Mouse (Mus musculus): ENCODE measurements around the gene Gan. TPM values are rescaled to one million over a fixed set of nuclear protein-coding genes. Genes with fewer than 3 reads are reported as not detected.

The Gan gene
- polyA plus RNA-seq, 1 experiment from 2014 or later: 0.63 TPM

DNA sequence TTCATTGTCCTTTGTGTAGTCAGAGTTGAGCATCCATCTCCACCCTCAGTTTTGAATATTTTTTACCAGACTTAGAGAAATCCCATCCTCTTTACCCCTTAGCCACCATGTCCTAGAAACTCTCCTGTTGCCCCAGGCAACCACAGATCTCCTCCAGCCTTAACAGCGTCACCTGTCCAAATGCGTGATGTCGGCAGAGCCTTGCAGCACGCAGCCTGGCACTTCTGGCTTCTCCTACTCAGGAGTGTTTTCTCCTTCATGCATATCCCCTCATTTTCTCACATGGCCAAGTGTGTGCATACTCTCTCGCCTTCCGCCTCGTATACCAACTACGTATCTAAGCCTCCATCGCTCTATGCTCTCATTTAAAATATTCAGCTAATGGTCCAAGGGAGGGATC, 39.5 kb upstream of the Gan start:
- Histone ChIP-seq H3K4me2 (ENCODE audit: low read depth, low read length) (no peak overlapping the region), H3K27me3 (ENCODE audit: control insufficient read depth, insufficient read depth, low read depth, low read length) (no peaks in the 10 kb centered on the region), H3K36me3 (ENCODE audit: control insufficient read depth, insufficient read depth) (no peaks in the 10 kb centered on the region), H3K9me3 (replicated peaks; ENCODE audit: control insufficient read depth, low read length) (no peaks in the 10 kb centered on the region), H3K9ac (ENCODE audit: low read depth, low read length) (no peak overlapping the region), H3K4me3 (ENCODE audit: low read depth, low read length) (no peak overlapping the region), H3K4me1 (ENCODE audit: control insufficient read depth, low read depth, low read length) (peaks cover 10% of the 10 kb centered on the region), H3K27ac (ENCODE audit: low read length) (no peak overlapping the region)
- ATAC-seq (ENCODE audit: low read depth): no peak
- 89% methylated on average over 9 of the region's 9 CpGs for WGBS (ENCODE audit: insufficient replicate concordance)

GRCm38 (mm10) chr8:117121277-117121676, 36.7 kb upstream of the Gan start:
- Histone ChIP-seq H3K27ac (ENCODE audit: low read length) (no peak overlapping the region), H3K4me1 (ENCODE audit: control insufficient read depth, low read depth, low read length) (no peaks in the 10 kb centered on the region), H3K36me3 (ENCODE audit: control insufficient read depth, insufficient read depth) (no peaks in the 10 kb centered on the region), H3K4me2 (ENCODE audit: low read depth, low read length) (no peak overlapping the region), H3K4me3 (ENCODE audit: low read depth, low read length) (no peak overlapping the region), H3K9ac (ENCODE audit: low read depth, low read length) (no peak overlapping the region), H3K9me3 (replicated peaks; ENCODE audit: control insufficient read depth, low read length) (no peaks in the 10 kb centered on the region), H3K27me3 (ENCODE audit: control insufficient read depth, insufficient read depth, low read depth, low read length) (no peaks in the 10 kb centered on the region)
- WGBS (ENCODE audit: insufficient replicate concordance): 39% methylated on average over 8 of the region's 8 CpGs
- ATAC-seq (ENCODE audit: low read depth): no peak

- Histone ChIP-seq H3K9me3 (replicated peaks; ENCODE audit: control insufficient read depth, low read length) (no peaks in the 10 kb centered on the region), H3K27me3 (ENCODE audit: control insufficient read depth, insufficient read depth, low read depth, low read length) (no peaks in the 10 kb centered on the region), H3K4me1 (ENCODE audit: control insufficient read depth, low read depth, low read length) (no peaks in the 10 kb centered on the region), H3K36me3 (ENCODE audit: control insufficient read depth, insufficient read depth) (no peaks in the 10 kb centered on the region), H3K4me2 (ENCODE audit: low read depth, low read length) (no peak overlapping the region), H3K4me3 (ENCODE audit: low read depth, low read length) (no peak overlapping the region), H3K9ac (ENCODE audit: low read depth, low read length) (no peak overlapping the region), H3K27ac (ENCODE audit: low read length) (no peak overlapping the region)
- no peak for ATAC-seq (ENCODE audit: low read depth)
- WGBS (ENCODE audit: insufficient replicate concordance): 51% methylated on average over 13 of the region's 13 CpGs
Observed at GRCm38 (mm10) chr8:117123850-117124633, 33.9 kb upstream of the Gan start.

GRCm38 (mm10) chr8:117125854-117126253, 32.1 kb upstream of the Gan start:
- no peaks in the 10 kb centered on the region for H3K27me3 ChIP-seq (ENCODE audit: control insufficient read depth, insufficient read depth, low read depth, low read length)
- H3K9me3 ChIP-seq (replicated peaks; ENCODE audit: control insufficient read depth, low read length): no peaks in the 10 kb centered on the region
- H3K4me1 ChIP-seq (ENCODE audit: control insufficient read depth, low read depth, low read length): no peaks in the 10 kb centered on the region
- WGBS (ENCODE audit: insufficient replicate concordance): 70% methylated on average over 3 of the region's 3 CpGs
- no peaks in the 10 kb centered on the region for H3K36me3 ChIP-seq (ENCODE audit: control insufficient read depth, insufficient read depth)
- H3K9ac ChIP-seq (ENCODE audit: low read depth, low read length): no peak overlapping the region
- no peak overlapping the region for H3K27ac ChIP-seq (ENCODE audit: low read length)
- ATAC-seq (ENCODE audit: low read depth): no peak
- H3K4me2 ChIP-seq (ENCODE audit: low read depth, low read length): no peak overlapping the region
- no peak overlapping the region for H3K4me3 ChIP-seq (ENCODE audit: low read depth, low read length)

DNA sequence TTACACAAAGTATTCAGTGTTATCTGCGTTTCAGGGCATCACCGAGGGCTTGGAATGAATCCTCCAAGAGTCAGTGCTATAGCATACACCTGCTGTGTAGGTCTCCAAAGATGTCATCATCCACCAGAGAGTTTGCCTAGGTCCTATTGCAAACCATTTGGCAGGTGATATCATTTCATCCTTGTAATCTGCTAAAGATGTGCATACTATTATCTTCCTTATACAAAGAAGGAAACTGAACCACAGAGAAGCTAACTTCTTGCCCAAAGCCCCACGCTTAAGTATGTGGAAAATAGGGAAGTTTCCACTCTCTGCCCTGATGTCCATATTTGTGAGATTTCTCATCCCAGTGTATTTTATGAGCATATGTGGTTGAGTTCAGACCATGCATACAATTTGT, 31.5 kb upstream of the Gan start:
- H3K4me3 ChIP-seq (ENCODE audit: low read depth, low read length): no peak overlapping the region
- H3K9me3 ChIP-seq (replicated peaks; ENCODE audit: control insufficient read depth, low read length): no peaks in the 10 kb centered on the region
- no peaks in the 10 kb centered on the region for H3K4me1 ChIP-seq (ENCODE audit: control insufficient read depth, low read depth, low read length)
- no peaks in the 10 kb centered on the region for H3K36me3 ChIP-seq (ENCODE audit: control insufficient read depth, insufficient read depth)
- no peaks in the 10 kb centered on the region for H3K27me3 ChIP-seq (ENCODE audit: control insufficient read depth, insufficient read depth, low read depth, low read length)
- H3K9ac ChIP-seq (ENCODE audit: low read depth, low read length): no peak overlapping the region
- ATAC-seq (ENCODE audit: low read depth): no peak
- 43% methylated on average over 3 of the region's 3 CpGs for WGBS (ENCODE audit: insufficient replicate concordance)
- H3K4me2 ChIP-seq (ENCODE audit: low read depth, low read length): no peak overlapping the region
- no peak overlapping the region for H3K27ac ChIP-seq (ENCODE audit: low read length)

GRCm38 (mm10) chr8:117127063-117127462, 30.9 kb upstream of the Gan start:
- H3K9ac ChIP-seq (ENCODE audit: low read depth, low read length): no peak overlapping the region
- 28% methylated on average over 8 of the region's 8 CpGs for WGBS (ENCODE audit: insufficient replicate concordance)
- H3K4me3 ChIP-seq (ENCODE audit: low read depth, low read length): no peak overlapping the region
- no peak overlapping the region for H3K4me2 ChIP-seq (ENCODE audit: low read depth, low read length)
- no peak overlapping the region for H3K27ac ChIP-seq (ENCODE audit: low read length)
- no peaks in the 10 kb centered on the region for H3K4me1 ChIP-seq (ENCODE audit: control insufficient read depth, low read depth, low read length)
- H3K9me3 ChIP-seq (replicated peaks; ENCODE audit: control insufficient read depth, low read length): no peaks in the 10 kb centered on the region
- no peak for ATAC-seq (ENCODE audit: low read depth)
- no peaks in the 10 kb centered on the region for H3K36me3 ChIP-seq (ENCODE audit: control insufficient read depth, insufficient read depth)
- no peaks in the 10 kb centered on the region for H3K27me3 ChIP-seq (ENCODE audit: control insufficient read depth, insufficient read depth, low read depth, low read length)

GRCm38 (mm10) chr8:117133702-117134101, 24.2 kb upstream of the Gan start:
- Histone ChIP-seq H3K4me2 (ENCODE audit: low read depth, low read length) (no peak overlapping the region), H3K27me3 (ENCODE audit: control insufficient read depth, insufficient read depth, low read depth, low read length) (no peaks in the 10 kb centered on the region), H3K9ac (ENCODE audit: low read depth, low read length) (no peak overlapping the region), H3K9me3 (replicated peaks; ENCODE audit: control insufficient read depth, low read length) (no peaks in the 10 kb centered on the region), H3K27ac (ENCODE audit: low read length) (no peak overlapping the region), H3K4me3 (ENCODE audit: low read depth, low read length) (no peak overlapping the region), H3K4me1 (ENCODE audit: control insufficient read depth, low read depth, low read length) (no peaks in the 10 kb centered on the region; the same call in 1 of the 2 replicates), H3K36me3 (ENCODE audit: control insufficient read depth, insufficient read depth) (no peaks in the 10 kb centered on the region)
- WGBS (ENCODE audit: insufficient replicate concordance): 30% methylated on average over 3 of the region's 3 CpGs
- ATAC-seq (ENCODE audit: low read depth): no peak

- H3K27me3 ChIP-seq (ENCODE audit: control insufficient read depth, insufficient read depth, low read depth, low read length): no peaks in the 10 kb centered on the region
- no peak overlapping the region for H3K4me3 ChIP-seq (ENCODE audit: low read depth, low read length)
- ATAC-seq (ENCODE audit: low read depth): no peak
- no peaks in the 10 kb centered on the region for H3K36me3 ChIP-seq (ENCODE audit: control insufficient read depth, insufficient read depth)
- H3K4me1 ChIP-seq (ENCODE audit: control insufficient read depth, low read depth, low read length): no peaks in the 10 kb centered on the region; the same call in 1 of the 2 replicates
- H3K4me2 ChIP-seq (ENCODE audit: low read depth, low read length): no peak overlapping the region
- no peak overlapping the region for H3K27ac ChIP-seq (ENCODE audit: low read length)
- H3K9ac ChIP-seq (ENCODE audit: low read depth, low read length): no peak overlapping the region
- 56% methylated on average over 4 of the region's 4 CpGs for WGBS (ENCODE audit: insufficient replicate concordance)
- H3K9me3 ChIP-seq (replicated peaks; ENCODE audit: control insufficient read depth, low read length): no peaks in the 10 kb centered on the region
Observed at GRCm38 (mm10) chr8:117136351-117136750, 21.6 kb upstream of the Gan start.

DNA sequence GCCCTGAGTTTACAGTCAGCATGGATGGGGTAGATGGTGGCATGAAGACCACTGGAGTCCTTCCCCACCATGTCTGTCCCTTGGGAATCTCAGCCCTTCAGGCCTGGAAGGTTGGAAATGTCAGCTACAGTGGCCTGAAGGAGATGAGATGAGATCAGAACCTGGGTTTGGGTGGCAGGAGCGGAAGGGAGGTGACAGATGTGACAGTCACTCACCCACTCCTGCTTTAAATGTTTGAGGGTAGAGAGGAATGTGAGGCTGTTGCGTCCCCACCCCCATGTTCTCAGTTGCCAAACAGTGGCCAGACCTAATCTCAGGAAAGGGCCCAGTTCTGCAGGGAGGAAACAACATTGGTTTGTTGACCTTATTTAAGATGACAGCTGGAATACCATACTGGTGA, 21.2 kb upstream of the Gan start:
- Histone ChIP-seq H3K27ac (ENCODE audit: low read length) (no peak overlapping the region), H3K9ac (ENCODE audit: low read depth, low read length) (no peak overlapping the region), H3K4me1 (ENCODE audit: control insufficient read depth, low read depth, low read length) (no peaks in the 10 kb centered on the region; the same call in 1 of the 2 replicates), H3K9me3 (replicated peaks; ENCODE audit: control insufficient read depth, low read length) (no peaks in the 10 kb centered on the region), H3K4me3 (ENCODE audit: low read depth, low read length) (no peak overlapping the region), H3K4me2 (ENCODE audit: low read depth, low read length) (0 out of 2 replicates have a peak overlapping the region, but pooled peaks have one; percentile 13), H3K27me3 (ENCODE audit: control insufficient read depth, insufficient read depth, low read depth, low read length) (no peaks in the 10 kb centered on the region), H3K36me3 (ENCODE audit: control insufficient read depth, insufficient read depth) (no peaks in the 10 kb centered on the region)
- ATAC-seq (ENCODE audit: low read depth): no peak
- 53% methylated on average over 2 of the region's 2 CpGs for WGBS (ENCODE audit: insufficient replicate concordance)

All from liver, embryonic 16.5 days (tissue).